ENCODE assay signal across 9 mouse cellular contexts in the genomic region with DNA sequence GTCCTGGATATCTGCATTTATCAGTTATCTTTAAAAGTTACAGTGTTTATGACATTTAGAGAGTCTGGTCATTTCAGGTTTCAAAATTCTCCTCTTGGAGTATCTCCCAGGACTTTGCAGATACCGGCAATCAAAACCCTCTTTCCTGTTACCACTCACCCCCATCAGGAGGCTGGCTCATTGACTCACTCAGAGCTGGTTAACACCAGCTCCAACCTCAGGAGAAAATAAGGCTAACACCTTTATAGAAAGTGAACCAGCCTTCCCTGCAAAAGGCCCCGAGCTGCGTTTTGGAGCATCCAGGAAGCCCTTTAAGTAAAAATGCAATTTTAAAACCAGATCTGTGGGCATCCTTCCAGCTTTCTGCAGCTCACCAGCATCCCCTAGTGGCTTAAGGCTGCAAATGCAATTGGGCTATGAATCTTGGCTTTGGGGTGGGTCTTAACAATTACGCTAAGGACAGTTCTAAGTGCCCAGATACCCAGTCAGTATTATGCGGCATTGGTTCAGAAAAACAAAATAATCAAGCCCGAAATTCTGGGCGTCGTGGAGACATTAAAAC. TPM values are rescaled to one million over a fixed set of nuclear protein-coding genes. Genes with fewer than 3 reads are reported as not detected.
DNase-seq lines count a peak whose midpoint lies in the region; ATAC-seq and TF ChIP-seq lines count a peak whose summit lies in the region.
"Had no signal": no experiment of that assay in that cellular context is flagged by ENCODE, and none has a peak within 500 bp of the region (broad histone marks: within the 10 kb centered on the region; RNA-seq: fewer than 3 reads in every experiment).

No protein-coding gene starts in this region.

- no peak overlapping the region for H3K9ac ChIP-seq in intestine, postnatal 0 days (ENCODE audit: low read depth, low read length)
- H3K9ac ChIP-seq in intestine, embryonic 15.5 days = no peak overlapping the region
- no peak overlapping the region for H3K9ac ChIP-seq in MEL (ENCODE audit: control insufficient read depth, low read depth, low read length, poor library complexity, severe bottlenecking)
- H3K9ac ChIP-seq in limb, embryonic 13.5 days = no peak overlapping the region
- H3K9ac ChIP-seq: midbrain, embryonic 12.5 days had no signal

- WGBS in intestine, postnatal 0 days = 15% methylated on average over 8 of the region's 8 CpGs
- 13% methylated on average over 8 of the region's 8 CpGs for WGBS in intestine, embryonic 15.5 days
- WGBS in limb, embryonic 13.5 days = 7% methylated on average over 8 of the region's 8 CpGs

- TF ChIP-seq RAD21 in MEL (IDR thresholded peaks at IDR 0.05; ENCODE audit: low read depth, low read length) = peak; percentile 82

- H3K4me2 ChIP-seq in intestine, postnatal 0 days (replicated peaks; ENCODE audit: low read depth) = no peak overlapping the region
- no peak overlapping the region for H3K4me2 ChIP-seq in intestine, embryonic 15.5 days (replicated peaks)
- H3K4me2 ChIP-seq in limb, embryonic 13.5 days (replicated peaks) = no peak overlapping the region
- H3K4me2 ChIP-seq: midbrain, embryonic 12.5 days had no signal

- TF ChIP-seq CTCF in intestine, postnatal 0 days (IDR thresholded peaks at IDR 0.05; ENCODE audit: low read depth) = peak; percentile 96
- peak; percentile 83 to 99 (median 87) for TF ChIP-seq CTCF in MEL (IDR thresholded peaks at IDR 0.05 in 2 of 3, conservative IDR thresholded peaks at IDR 0.05 in 1 of 3; ENCODE audit: control insufficient read depth in 1 of 3, insufficient read depth in 1 of 3, low read depth in 2 of 3, low read length in 3 of 3, poor library complexity in 1 of 3, severe bottlenecking in 1 of 3)

- TF ChIP-seq EP300 in MEL (IDR thresholded peaks at IDR 0.05; ENCODE audit: low read depth in 1 of 2, low read length in 2 of 2) = no peak

- no peak for ATAC-seq in intestine, postnatal 0 days
- no peak for ATAC-seq in intestine, embryonic 15.5 days
- 0 out of 2 replicates have a peak, but pooled peaks have one; percentile 19 for ATAC-seq in limb, embryonic 13.5 days (ENCODE audit: low FRiP score, low read depth)
- no peak for ATAC-seq in megakaryocyte-erythroid progenitor cell, adult 5-6 weeks (replicated peaks; ENCODE audit: low FRiP score, low TSS enrichment, poor library complexity, severe bottlenecking)

- H3K4me3 ChIP-seq in intestine, postnatal 0 days (ENCODE audit: low read depth, low read length) = no peak overlapping the region
- H3K4me3 ChIP-seq in intestine, embryonic 15.5 days (replicated peaks) = no peak overlapping the region
- no peak overlapping the region for H3K4me3 ChIP-seq in MEL (ENCODE audit: control insufficient read depth in 1 of 2, insufficient read depth in 1 of 2, low read depth in 2 of 2, low read length in 2 of 2)
- H3K4me3 ChIP-seq in limb, embryonic 13.5 days = no peak overlapping the region
- H3K4me3 ChIP-seq: midbrain, embryonic 12.5 days had no signal

- H3K36me3 ChIP-seq in intestine, postnatal 0 days (ENCODE audit: control insufficient read depth, insufficient read depth) = no peaks in the 10 kb centered on the region
- H3K36me3 ChIP-seq in intestine, embryonic 15.5 days = no peaks in the 10 kb centered on the region
- no peaks in the 10 kb centered on the region for H3K36me3 ChIP-seq in MEL (ENCODE audit: control insufficient read depth in 1 of 2, insufficient read depth in 2 of 2, low read length in 2 of 2)
- H3K36me3 ChIP-seq in limb, embryonic 13.5 days = no peaks in the 10 kb centered on the region
- H3K36me3 ChIP-seq: midbrain, embryonic 12.5 days had no signal

- H3K4me1 ChIP-seq in intestine, postnatal 0 days (replicated peaks; ENCODE audit: control insufficient read depth, insufficient read depth, low read length) = no peaks in the 10 kb centered on the region
- no peaks in the 10 kb centered on the region for H3K4me1 ChIP-seq in intestine, embryonic 15.5 days (replicated peaks)
- H3K4me1 ChIP-seq in MEL (ENCODE audit: control insufficient read depth in 1 of 2, insufficient read depth in 2 of 2, low read length in 2 of 2) = no peaks in the 10 kb centered on the region
- H3K4me1 ChIP-seq in limb, embryonic 13.5 days = peaks cover 5% of the 10 kb centered on the region; the same call in 1 of the 2 replicates
- H3K4me1 ChIP-seq: midbrain, embryonic 12.5 days had no signal

- no peak for TF ChIP-seq POLR2A in MEL (IDR thresholded peaks at IDR 0.05; ENCODE audit: control insufficient read depth in 1 of 2, insufficient read depth in 1 of 2, low read depth in 1 of 2, low read length in 2 of 2, poor library complexity in 1 of 2)

- H3K27ac ChIP-seq in intestine, postnatal 0 days (ENCODE audit: low read depth, low read length) = no peak overlapping the region
- H3K27ac ChIP-seq in intestine, embryonic 15.5 days = no peak overlapping the region
- no peak overlapping the region for H3K27ac ChIP-seq in MEL (ENCODE audit: control insufficient read depth, low read depth, low read length)
- no peak overlapping the region for H3K27ac ChIP-seq in limb, embryonic 13.5 days
- H3K27ac ChIP-seq: midbrain, embryonic 12.5 days had no signal

- 0 out of 2 replicates have a peak, but pooled peaks cover 4% of the 10 kb centered on the region for H3K27me3 ChIP-seq in intestine, postnatal 0 days (replicated peaks; ENCODE audit: control insufficient read depth, insufficient read depth, low read length)
- no peaks in the 10 kb centered on the region for H3K27me3 ChIP-seq in intestine, embryonic 15.5 days (replicated peaks)
- no peaks in the 10 kb centered on the region for H3K27me3 ChIP-seq in MEL (ENCODE audit: control insufficient read depth in 1 of 2, insufficient read depth in 2 of 2, low read length in 2 of 2)
- H3K27me3 ChIP-seq in limb, embryonic 13.5 days = peaks cover 3% of the 10 kb centered on the region
- H3K27me3 ChIP-seq: midbrain, embryonic 12.5 days had no signal

- no peaks in the 10 kb centered on the region for H3K9me3 ChIP-seq in intestine, postnatal 0 days (ENCODE audit: control insufficient read depth)
- no peaks in the 10 kb centered on the region for H3K9me3 ChIP-seq in intestine, embryonic 15.5 days
- H3K9me3 ChIP-seq in MEL (replicated peaks; ENCODE audit: insufficient read depth, low read length) = no peaks in the 10 kb centered on the region
- no peaks in the 10 kb centered on the region for H3K9me3 ChIP-seq in limb, embryonic 13.5 days
- H3K9me3 ChIP-seq: midbrain, embryonic 12.5 days had no signal

- peak; percentile 43 for DNase-seq in MEL (ENCODE audit: low read depth, low spot score)
- peak; percentile 24 for DNase-seq in brain, embryonic 18.5 days (ENCODE audit: low read depth, low spot score)
- peak; percentile 11 to 39 for DNase-seq in frontal cortex, postnatal 25 days (ENCODE audit: low spot score in 2 of 2)
- DNase-seq in right cerebral cortex, adult 2 months (ENCODE audit: low spot score in 2 of 2) = peak; percentile 33 to 67

- no peaks in the 10 kb centered on the region for H3K79me2 ChIP-seq in MEL (ENCODE audit: control insufficient read depth, insufficient read depth, low read length, poor library complexity)

TF ChIP-seq in MEL, 35 proteins besides CTCF, POLR2A, EP300 and RAD21:
- no peak for TF ChIP-seq SIN3A (IDR thresholded peaks at IDR 0.05; ENCODE audit: low read length)
- no peak for TF ChIP-seq MAX (IDR thresholded peaks at IDR 0.05; ENCODE audit: low read length)
- TF ChIP-seq POLR2AphosphoS5 (IDR thresholded peaks at IDR 0.05; ENCODE audit: borderline replicate concordance, low read depth, low read length) = no peak
- no peak for TF ChIP-seq ETS1 (IDR thresholded peaks at IDR 0.05; ENCODE audit: low read depth, low read length)
- no peak for TF ChIP-seq ZMIZ1 (IDR thresholded peaks at IDR 0.05; ENCODE audit: low read depth, low read length)
- TF ChIP-seq USF2 (IDR thresholded peaks at IDR 0.05; ENCODE audit: borderline replicate concordance in 1 of 2, insufficient read depth in 1 of 2, low read depth in 1 of 2, low read length in 2 of 2) = no peak
- TF ChIP-seq HCFC1 (IDR thresholded peaks at IDR 0.05; ENCODE audit: low read depth, low read length) = no peak
- peak; percentile 73 for TF ChIP-seq SMC3 (IDR thresholded peaks at IDR 0.05; ENCODE audit: low read depth, low read length)
- no peak for TF ChIP-seq USF1 (IDR thresholded peaks at IDR 0.05; ENCODE audit: low read depth, low read length)
- no peak for TF ChIP-seq TBP (IDR thresholded peaks at IDR 0.05; ENCODE audit: low read depth, low read length)
- no peak for TF ChIP-seq BHLHE40 (IDR thresholded peaks at IDR 0.05; ENCODE audit: borderline replicate concordance, low read depth, low read length)
- no peak for TF ChIP-seq TCF12 (IDR thresholded peaks at IDR 0.05; ENCODE audit: low read depth, low read length)
- TF ChIP-seq CHD2 (IDR thresholded peaks at IDR 0.05; ENCODE audit: low read length) = no peak
- TF ChIP-seq ZC3H11A (IDR thresholded peaks at IDR 0.05; ENCODE audit: low read depth, low read length) = peak; percentile 60
- TF ChIP-seq JUND (IDR thresholded peaks at IDR 0.05; ENCODE audit: low read depth, low read length) = no peak
- no peak for TF ChIP-seq MAFK (IDR thresholded peaks at IDR 0.05; ENCODE audit: borderline replicate concordance, low read depth, low read length)

RNA-seq across cellular contexts. Expression of a gene that starts 49.2 kb away (rescaled TPM):
- 0.44 and 0.73 TPM in 2 replicates for polyA plus RNA-seq in intestine, postnatal 0 days (2015; fragmentation: Nextera tagmentation; extraction: Ambion mirVana)
- polyA plus RNA-seq in intestine, embryonic 15.5 days (2015; fragmentation: Nextera tagmentation; extraction: Ambion mirVana) = 0.38 and 0.47 TPM in 2 replicates
- not detected in 2 replicates for total RNA-seq in MEL (2012; rRNA removed)
- not detected for polyA plus RNA-seq in MEL (2012; ENCODE audit: insufficient read depth in 1 of 2, insufficient read length in 2 of 2, low read depth in 1 of 2, low replicate concordance in 2 of 2, missing spikeins in 1 of 2)
- 0.09 and 0.13 TPM in 2 replicates for polyA plus RNA-seq in limb, embryonic 13.5 days (2015; fragmentation: Nextera tagmentation; extraction: Ambion mirVana)
- not detected in 2 replicates for total RNA-seq in megakaryocyte-erythroid progenitor cell, adult 5-6 weeks (2014; fragmentation: Nextera tagmentation)
- not detected in 2 replicates for total RNA-seq in megakaryocyte-erythroid progenitor cell, adult 5-6 weeks (2017)
